ENCODE assay signal across 7 mouse cellular contexts in genomic region chr19:53944786-53945169, GRCm38 (mm10). TPM values are rescaled to one million over a fixed set of nuclear protein-coding genes. Genes with fewer than 3 reads are reported as not detected.
DNase-seq lines count a peak whose midpoint lies in the region; ATAC-seq and TF ChIP-seq lines count a peak whose summit lies in the region.

No protein-coding gene starts in this region.

- no peak for TF ChIP-seq CTCF in embryonic fibroblast, embryonic 13.5 days (IDR thresholded peaks at IDR 0.05; ENCODE audit: borderline replicate concordance, insufficient read depth, low read length)

- WGBS in limb, embryonic 11.5 days = under 1% methylated on average over 31 of the region's 47 CpGs
- under 1% methylated on average over 25 of the region's 47 CpGs for WGBS in stomach, embryonic 14.5 days

- peak overlapping the region; percentile 41; the same call in 1 of the 2 replicates for H3K4me2 ChIP-seq in limb, embryonic 11.5 days (ENCODE audit: low read depth, severe bottlenecking)
- H3K4me2 ChIP-seq in stomach, embryonic 14.5 days (replicated peaks; ENCODE audit: low read depth, low read length) = peak overlapping the region; percentile 58; the same call in 1 of the 2 replicates

- peak; percentile 88 for TF ChIP-seq POLR2A in embryonic fibroblast, embryonic 13.5 days (IDR thresholded peaks at IDR 0.05; ENCODE audit: low read depth, low read length)

- peaks cover 24% of the 10 kb centered on the region for H3K36me3 ChIP-seq in megakaryocyte, embryonic 14.5 days (replicated peaks; ENCODE audit: low read length)
- no peaks in the 10 kb centered on the region for H3K36me3 ChIP-seq in limb, embryonic 11.5 days (ENCODE audit: control insufficient read depth, insufficient read depth, low read length)
- H3K36me3 ChIP-seq in stomach, embryonic 14.5 days (ENCODE audit: control insufficient read depth, insufficient read depth, low read length) = no peaks in the 10 kb centered on the region; the same call in 1 of the 2 replicates

- H3K4me1 ChIP-seq in megakaryocyte, embryonic 14.5 days = peaks cover 54% of the 10 kb centered on the region
- no peaks in the 10 kb centered on the region for H3K4me1 ChIP-seq in embryonic fibroblast, embryonic 13.5 days (ENCODE audit: control insufficient read depth, insufficient read depth, low read length)
- peaks cover 3% of the 10 kb centered on the region; the same call in 1 of the 2 replicates for H3K4me1 ChIP-seq in limb, embryonic 11.5 days (ENCODE audit: control insufficient read depth, insufficient read depth, low read length)
- H3K4me1 ChIP-seq in stomach, embryonic 14.5 days (ENCODE audit: control insufficient read depth, insufficient read depth, low read length) = peaks cover 12% of the 10 kb centered on the region; the same call in 1 of the 2 replicates

- H3K27me3 ChIP-seq in megakaryocyte, embryonic 14.5 days (replicated peaks) = no peaks in the 10 kb centered on the region
- no peaks in the 10 kb centered on the region for H3K27me3 ChIP-seq in limb, embryonic 11.5 days (ENCODE audit: control insufficient read depth, insufficient read depth, low read length)
- H3K27me3 ChIP-seq in stomach, embryonic 14.5 days (ENCODE audit: control insufficient read depth, insufficient read depth, low read length) = no peaks in the 10 kb centered on the region

- no peak for ATAC-seq in megakaryocyte, adult 5-6 weeks (ENCODE audit: poor library complexity, severe bottlenecking)
- ATAC-seq in limb, embryonic 11.5 days (ENCODE audit: insufficient number of reproducible peaks, low FRiP score, low TSS enrichment, low read depth) = no peak; the same call in 1 of the 2 replicates
- ATAC-seq in stomach, embryonic 14.5 days (ENCODE audit: insufficient number of reproducible peaks, insufficient read depth, low FRiP score, low read depth) = no peak; the same call in 1 of the 2 replicates
- ATAC-seq in megakaryocyte progenitor cell, adult 5-6 weeks (replicated peaks; ENCODE audit: poor library complexity) = no peak

- H3K9ac ChIP-seq in limb, embryonic 11.5 days (ENCODE audit: low read length) = peak overlapping the region; percentile 93
- peak overlapping the region; percentile 93 for H3K9ac ChIP-seq in stomach, embryonic 14.5 days (replicated peaks; ENCODE audit: low read depth, low read length)

- H3K27ac ChIP-seq in embryonic fibroblast, embryonic 13.5 days (ENCODE audit: insufficient read depth, low read length) = peak overlapping the region; percentile 65
- peak overlapping the region; percentile 93 for H3K27ac ChIP-seq in limb, embryonic 11.5 days (replicated peaks; ENCODE audit: low read depth, low read length)
- H3K27ac ChIP-seq in stomach, embryonic 14.5 days (ENCODE audit: low read length) = peak overlapping the region; percentile 98

- DNase-seq in limb, embryonic 11.5 days (ENCODE audit: low spot score) = no peak
- no peak for DNase-seq in cerebellum, postnatal 14 days

- H3K4me3 ChIP-seq in megakaryocyte, embryonic 14.5 days (replicated peaks) = peak overlapping the region; percentile 98
- peak overlapping the region; percentile 59 for H3K4me3 ChIP-seq in embryonic fibroblast, embryonic 13.5 days (ENCODE audit: insufficient read depth, low read length)
- peak overlapping the region; percentile 85 for H3K4me3 ChIP-seq in limb, embryonic 11.5 days (ENCODE audit: low read depth, low read length)
- peak overlapping the region; percentile 79 for H3K4me3 ChIP-seq in stomach, embryonic 14.5 days (ENCODE audit: low read depth, low read length)

- no peaks in the 10 kb centered on the region for H3K9me3 ChIP-seq in megakaryocyte, embryonic 14.5 days
- no peaks in the 10 kb centered on the region for H3K9me3 ChIP-seq in limb, embryonic 11.5 days (ENCODE audit: control insufficient read depth, low read length)
- H3K9me3 ChIP-seq in stomach, embryonic 14.5 days (ENCODE audit: control insufficient read depth, low read depth, low read length) = no peaks in the 10 kb centered on the region

RNA-seq across cellular contexts. Expression of gene Bbip1, which starts 0.4 kb away (rescaled TPM):
- 5.1 TPM in 1 of 2 replicates, not detected in the other for polyA plus RNA-seq in megakaryocyte, embryonic 14.5 days (2012; ENCODE audit: insufficient read depth, low replicate concordance)
- total RNA-seq in megakaryocyte, adult 5-6 weeks (2015) = 154 and 163 TPM in 2 replicates
- total RNA-seq in megakaryocyte, adult 5-6 weeks (2017) = 77.1 and 79.1 TPM in 2 replicates
- 60.0 and 61.6 TPM in 2 replicates for polyA plus RNA-seq in embryonic fibroblast, embryonic 13.5 days (2011; ENCODE audit: insufficient read length, low read depth, missing spikeins)
- 98.0 and 100 TPM in 2 replicates for polyA plus RNA-seq in limb, embryonic 11.5 days (2014; fragmentation: Nextera tagmentation; extraction: Ambion mirVana)
- polyA plus RNA-seq in stomach, embryonic 14.5 days (2014; fragmentation: Nextera tagmentation; extraction: Ambion mirVana) = 94.8 and 100 TPM in 2 replicates
- total RNA-seq in megakaryocyte progenitor cell, adult 5-6 weeks (2015) = 72.9 and 88.8 TPM in 2 replicates
- total RNA-seq in megakaryocyte progenitor cell, adult 5-6 weeks (2017) = 36.2 and 55.0 TPM in 2 replicates

RNA-seq across cellular contexts. Expression of gene Shoc2, which starts 0.7 kb away (rescaled TPM):
- polyA plus RNA-seq in megakaryocyte, embryonic 14.5 days (2012; ENCODE audit: insufficient read depth, low replicate concordance) = 1.6 TPM in 1 of 2 replicates, not detected in the other
- total RNA-seq in megakaryocyte, adult 5-6 weeks (2015) = 67.1 and 67.3 TPM in 2 replicates
- 67.6 and 70.3 TPM in 2 replicates for total RNA-seq in megakaryocyte, adult 5-6 weeks (2017)
- 89.7 and 99.6 TPM in 2 replicates for polyA plus RNA-seq in embryonic fibroblast, embryonic 13.5 days (2011; ENCODE audit: insufficient read length, low read depth, missing spikeins)
- 52.3 and 60.8 TPM in 2 replicates for polyA plus RNA-seq in limb, embryonic 11.5 days (2014; fragmentation: Nextera tagmentation; extraction: Ambion mirVana)
- polyA plus RNA-seq in stomach, embryonic 14.5 days (2014; fragmentation: Nextera tagmentation; extraction: Ambion mirVana) = 61.8 and 68.0 TPM in 2 replicates
- total RNA-seq in megakaryocyte progenitor cell, adult 5-6 weeks (2015) = 47.0 and 55.1 TPM in 2 replicates
- total RNA-seq in megakaryocyte progenitor cell, adult 5-6 weeks (2017) = 43.3 and 44.2 TPM in 2 replicates

RNA-seq across cellular contexts. Expression of gene Pdcd4, which starts 52.7 kb away (rescaled TPM):
- 2.8 and 25.4 TPM in 2 replicates for polyA plus RNA-seq in megakaryocyte, embryonic 14.5 days (2012; ENCODE audit: insufficient read depth, low replicate concordance)
- total RNA-seq in megakaryocyte, adult 5-6 weeks (2015) = 60.2 and 73.4 TPM in 2 replicates
- total RNA-seq in megakaryocyte, adult 5-6 weeks (2017) = 79.2 and 85.9 TPM in 2 replicates
- polyA plus RNA-seq in embryonic fibroblast, embryonic 13.5 days (2011; ENCODE audit: insufficient read length, low read depth, missing spikeins) = 40.4 and 41.4 TPM in 2 replicates
- 75.5 and 80.7 TPM in 2 replicates for polyA plus RNA-seq in limb, embryonic 11.5 days (2014; fragmentation: Nextera tagmentation; extraction: Ambion mirVana)
- polyA plus RNA-seq in stomach, embryonic 14.5 days (2014; fragmentation: Nextera tagmentation; extraction: Ambion mirVana) = 115 and 123 TPM in 2 replicates
- 295 and 305 TPM in 2 replicates for total RNA-seq in megakaryocyte progenitor cell, adult 5-6 weeks (2015)
- total RNA-seq in megakaryocyte progenitor cell, adult 5-6 weeks (2017) = 358 and 441 TPM in 2 replicates

Comparison
In these comparisons a context has a peak if more than half of its experiments do, and no peak if none do; other contexts are left out.
1. RNA of gene Shoc2, which starts 0.7 kb away (polyA plus RNA-seq): 89.7 to 99.6 TPM in embryonic fibroblast, embryonic 13.5 days, 61.8 to 68.0 TPM in stomach, embryonic 14.5 days and 52.3 to 60.8 TPM in limb, embryonic 11.5 days; 1.6 TPM in megakaryocyte, embryonic 14.5 days; every median in the first group is over 10 times any median in the second.
2. Peak in every context shown above with its lines, with median percentiles within 50 percentile points of each other: H3K4me3 ChIP-seq and H3K27ac ChIP-seq.